Mouse (Mus musculus): Measurements from ENCODE around the gene Atm. TPM values are rescaled to one million over a fixed set of nuclear protein-coding genes. Genes with fewer than 3 reads are reported as not detected.

Atm gene
- 0.06 TPM in 1 of 2 replicates, not detected in the other for polyA plus RNA-seq (2012; ENCODE audit: insufficient read depth, low replicate concordance)

DNA sequence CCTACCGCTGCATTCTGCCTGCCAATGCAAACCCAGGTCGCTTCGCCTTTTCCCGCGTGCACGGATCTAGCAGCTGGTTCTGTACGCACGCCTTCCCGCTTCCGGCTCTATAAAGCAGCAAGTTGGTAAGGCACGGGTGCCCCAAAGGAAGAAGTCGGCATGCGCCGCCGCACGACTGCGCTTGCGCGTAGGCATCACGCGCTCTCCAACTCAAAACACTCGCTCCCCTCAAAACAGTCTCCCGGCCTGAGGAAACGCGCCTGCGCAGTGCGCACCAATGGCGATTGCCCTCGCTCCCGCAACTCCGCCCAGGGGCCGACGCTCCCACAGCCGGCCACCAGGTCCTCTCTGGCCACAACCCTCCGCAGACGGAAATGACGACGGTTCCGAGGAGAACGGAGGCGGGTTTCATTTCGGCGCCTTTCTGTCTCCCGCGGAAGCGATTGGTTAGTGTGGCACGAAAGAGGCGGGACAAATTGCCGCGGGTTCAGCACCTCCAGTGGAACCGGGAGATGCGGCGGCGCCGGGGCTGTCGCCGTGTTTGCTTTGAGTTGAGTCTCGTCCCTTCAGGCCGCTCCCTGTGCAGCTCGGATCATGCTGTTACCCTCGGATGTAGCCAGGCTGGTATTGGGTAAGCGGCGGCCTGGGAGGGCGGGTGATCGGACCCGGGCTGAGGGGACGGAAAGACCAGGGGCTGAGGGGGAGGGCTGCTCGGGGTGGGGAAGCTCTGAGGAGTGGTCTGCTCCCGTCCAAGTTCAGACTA lies at the start of gene Atm, which contains the start of gene Npat:
TSS of gene Atm (minus strand) at position 183 of the 763 bp plus-strand sequence.
TSS of gene Npat (plus strand) at position 490 of the 763 bp plus-strand sequence.
- TF ChIP-seq FLI1 (IDR thresholded peaks at IDR 0.05; ENCODE audit: low read length), result peak; percentile 77; the same call in 1 of the 2 replicates
- no peak for TF ChIP-seq GATA1 (IDR thresholded peaks at IDR 0.05; ENCODE audit: borderline replicate concordance, low read length)
- Histone ChIP-seq H3K27me3 (replicated peaks) (no peaks in the 10 kb centered on the region), H3K4me1 (peaks cover 34% of the 10 kb centered on the region), H3K36me3 (replicated peaks; ENCODE audit: low read length) (peaks cover 14% of the 10 kb centered on the region), H3K9me3 (no peaks in the 10 kb centered on the region), H3K4me3 (replicated peaks) (peak within 1 kb of the TSS; percentile 98)

DNA sequence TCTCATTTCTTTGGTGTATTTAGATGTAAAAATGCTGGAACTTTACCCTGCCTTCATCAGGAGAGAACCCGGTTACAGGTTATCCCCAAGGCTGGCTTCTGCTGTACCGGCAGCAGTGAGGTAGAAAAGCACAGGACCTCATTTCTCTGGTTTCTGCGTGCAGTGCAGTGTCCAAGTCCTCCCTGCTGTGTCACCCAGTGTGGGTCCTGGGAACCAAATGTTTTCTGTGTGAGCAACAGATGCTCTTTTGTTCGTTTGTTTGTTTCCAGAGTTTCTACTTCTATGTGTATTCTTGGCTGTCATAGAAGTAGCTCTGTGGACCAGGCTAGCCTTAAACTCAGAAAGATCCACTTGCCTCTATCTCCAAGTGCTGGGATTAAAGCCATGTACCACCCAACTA lies 45.3 kb upstream of the Atm start:
- Histone ChIP-seq H3K4me3 (replicated peaks) (no peak overlapping the region), H3K4me1 (peaks cover 22% of the 10 kb centered on the region; the same call in 1 of the 2 replicates), H3K9me3 (peaks cover 11% of the 10 kb centered on the region; the same call in 1 of the 2 replicates), H3K36me3 (replicated peaks; ENCODE audit: low read length) (peaks cover 98% of the 10 kb centered on the region), H3K27me3 (replicated peaks) (no peaks in the 10 kb centered on the region)
- TF ChIP-seq FLI1 (IDR thresholded peaks at IDR 0.05; ENCODE audit: low read length) (no peak), GATA1 (IDR thresholded peaks at IDR 0.05; ENCODE audit: borderline replicate concordance, low read length) (no peak)

DNA sequence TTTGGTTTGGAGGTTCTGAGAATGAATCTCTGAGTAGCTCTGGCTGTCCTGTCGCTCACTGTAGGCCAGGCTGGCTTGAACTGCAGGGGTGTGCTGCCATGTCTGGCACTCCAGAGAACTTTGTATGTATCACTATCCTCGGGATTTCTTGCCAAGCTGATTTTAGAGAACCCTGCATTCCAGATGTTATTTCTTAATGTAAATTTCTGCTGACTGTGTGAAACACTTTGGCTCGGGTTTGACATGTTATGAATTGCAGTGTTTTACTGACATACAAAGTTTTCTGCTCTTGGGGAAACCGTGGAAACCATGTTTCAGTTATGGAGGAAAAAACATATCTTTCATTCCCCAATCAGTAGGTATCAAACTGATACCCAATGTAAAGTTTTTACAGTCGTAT lies 39.2 kb upstream of the Atm start:
- Histone ChIP-seq H3K4me3 (replicated peaks) (no peak overlapping the region), H3K9me3 (no peaks in the 10 kb centered on the region), H3K36me3 (replicated peaks; ENCODE audit: low read length) (peaks cover 88% of the 10 kb centered on the region), H3K27me3 (replicated peaks) (no peaks in the 10 kb centered on the region), H3K4me1 (peaks cover 41% of the 10 kb centered on the region)
- no peak for TF ChIP-seq GATA1 (IDR thresholded peaks at IDR 0.05; ENCODE audit: borderline replicate concordance, low read length)
- no peak for TF ChIP-seq FLI1 (IDR thresholded peaks at IDR 0.05; ENCODE audit: low read length)

DNA sequence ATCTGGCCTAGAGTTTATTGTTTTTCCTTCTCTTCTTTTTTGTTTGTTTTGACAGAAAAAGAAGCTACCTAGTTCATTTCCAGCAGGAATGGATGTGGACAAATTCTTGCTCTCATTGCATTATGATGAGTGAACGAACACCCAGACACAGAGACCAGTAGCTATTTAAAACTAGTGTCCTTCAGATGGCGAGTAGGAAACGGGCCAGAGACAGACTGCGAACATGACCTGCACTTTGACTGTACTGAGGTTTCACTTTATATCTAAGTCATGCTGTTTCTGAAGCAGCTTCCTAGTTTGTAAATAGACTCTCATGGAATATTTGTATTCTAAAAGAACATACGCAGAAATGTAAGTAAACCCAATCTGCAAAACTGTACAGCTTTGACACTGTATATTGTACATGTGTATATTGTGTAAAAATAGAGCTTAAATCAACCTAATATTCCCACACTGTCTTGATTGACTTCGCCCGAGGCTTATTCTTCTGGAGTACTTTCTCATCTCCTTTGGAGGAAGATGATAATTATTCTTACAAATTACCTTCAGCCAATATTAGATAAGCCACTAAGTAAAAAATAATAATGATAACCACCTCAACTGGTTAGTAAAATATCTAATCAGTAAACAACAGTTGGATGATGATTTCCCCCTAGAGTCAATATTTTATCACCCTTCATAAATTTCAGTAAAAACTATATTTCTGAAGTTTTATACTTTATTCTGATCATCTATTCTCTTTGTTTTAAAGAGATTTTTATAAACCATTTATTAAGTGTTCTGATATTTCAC lies 36.2 kb upstream of the Atm start:
- H3K27me3 ChIP-seq (replicated peaks), result no peaks in the 10 kb centered on the region
- no peaks in the 10 kb centered on the region for H3K9me3 ChIP-seq
- peak overlapping the region; percentile 74 for H3K4me3 ChIP-seq (replicated peaks)
- peaks cover 53% of the 10 kb centered on the region for H3K4me1 ChIP-seq
- no peak for TF ChIP-seq FLI1 (IDR thresholded peaks at IDR 0.05; ENCODE audit: low read length)
- no peak for TF ChIP-seq GATA1 (IDR thresholded peaks at IDR 0.05; ENCODE audit: borderline replicate concordance, low read length)
- H3K36me3 ChIP-seq (replicated peaks; ENCODE audit: low read length), result peaks cover 86% of the 10 kb centered on the region

DNA sequence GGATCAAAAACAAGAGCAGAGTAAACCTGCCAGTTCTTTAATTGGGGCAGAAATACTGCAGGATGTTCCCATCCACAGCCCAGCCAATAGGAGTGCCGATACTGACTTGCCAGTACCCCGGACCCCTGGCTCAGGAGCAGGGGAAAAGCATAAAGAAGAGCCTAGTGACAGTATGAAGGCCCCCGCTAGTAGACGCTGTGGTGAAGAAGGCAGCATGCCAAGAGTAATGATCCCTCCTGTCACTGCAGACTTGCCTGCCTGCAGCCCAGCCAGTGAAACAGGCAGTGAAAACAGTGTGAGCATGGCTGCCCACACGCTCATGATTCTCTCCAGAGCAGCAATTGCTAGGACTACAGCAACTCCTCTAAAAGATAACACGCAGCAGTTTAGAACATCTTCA lies 34.1 kb upstream of the Atm start:
- Histone ChIP-seq H3K4me1 (peaks cover 49% of the 10 kb centered on the region), H3K9me3 (no peaks in the 10 kb centered on the region), H3K27me3 (replicated peaks) (no peaks in the 10 kb centered on the region), H3K36me3 (replicated peaks; ENCODE audit: low read length) (peaks cover 87% of the 10 kb centered on the region), H3K4me3 (replicated peaks) (peak overlapping the region; percentile 62)
- TF ChIP-seq FLI1 (IDR thresholded peaks at IDR 0.05; ENCODE audit: low read length) (no peak), GATA1 (IDR thresholded peaks at IDR 0.05; ENCODE audit: borderline replicate concordance, low read length) (no peak)

DNA sequence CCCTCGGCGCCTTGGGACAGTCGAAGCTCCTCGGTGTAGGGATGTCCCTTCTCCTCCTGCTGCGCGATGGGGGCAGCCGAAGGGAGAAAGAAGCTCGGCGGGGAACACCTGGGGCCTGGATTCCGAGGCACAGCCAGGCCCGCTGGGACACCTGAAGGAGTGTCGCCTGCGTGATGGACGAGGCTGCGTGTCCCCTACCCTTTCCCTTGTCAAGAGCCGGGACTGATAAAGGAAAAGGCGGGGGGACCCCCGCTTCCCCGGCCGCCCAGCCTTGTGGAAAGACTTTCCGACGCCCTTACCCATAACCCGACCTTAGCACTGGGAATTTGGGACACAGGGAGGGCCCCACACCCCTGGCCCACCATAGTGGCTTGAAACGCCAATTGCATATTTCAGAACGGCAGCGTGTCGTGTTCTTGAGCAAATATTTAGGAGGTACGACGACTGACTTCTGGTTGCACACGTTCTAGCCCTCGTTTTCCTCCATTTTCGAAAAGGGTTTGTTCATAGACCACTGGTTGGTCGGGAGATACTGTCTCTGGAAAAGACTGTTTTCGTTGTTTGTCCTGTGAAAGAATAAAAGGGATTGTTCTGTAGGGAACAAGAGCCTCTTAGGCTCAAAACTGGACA lies 911 bp upstream of the Atm start:
- H3K9me3 ChIP-seq, result no peaks in the 10 kb centered on the region
- peaks cover 34% of the 10 kb centered on the region for H3K4me1 ChIP-seq
- peaks cover 12% of the 10 kb centered on the region for H3K36me3 ChIP-seq (replicated peaks; ENCODE audit: low read length)
- H3K4me3 ChIP-seq (replicated peaks), result peak overlapping the region; percentile 98
- no peaks in the 10 kb centered on the region for H3K27me3 ChIP-seq (replicated peaks)
- TF ChIP-seq FLI1 (IDR thresholded peaks at IDR 0.05; ENCODE audit: low read length), result no peak
- no peak for TF ChIP-seq GATA1 (IDR thresholded peaks at IDR 0.05; ENCODE audit: borderline replicate concordance, low read length)

DNA sequence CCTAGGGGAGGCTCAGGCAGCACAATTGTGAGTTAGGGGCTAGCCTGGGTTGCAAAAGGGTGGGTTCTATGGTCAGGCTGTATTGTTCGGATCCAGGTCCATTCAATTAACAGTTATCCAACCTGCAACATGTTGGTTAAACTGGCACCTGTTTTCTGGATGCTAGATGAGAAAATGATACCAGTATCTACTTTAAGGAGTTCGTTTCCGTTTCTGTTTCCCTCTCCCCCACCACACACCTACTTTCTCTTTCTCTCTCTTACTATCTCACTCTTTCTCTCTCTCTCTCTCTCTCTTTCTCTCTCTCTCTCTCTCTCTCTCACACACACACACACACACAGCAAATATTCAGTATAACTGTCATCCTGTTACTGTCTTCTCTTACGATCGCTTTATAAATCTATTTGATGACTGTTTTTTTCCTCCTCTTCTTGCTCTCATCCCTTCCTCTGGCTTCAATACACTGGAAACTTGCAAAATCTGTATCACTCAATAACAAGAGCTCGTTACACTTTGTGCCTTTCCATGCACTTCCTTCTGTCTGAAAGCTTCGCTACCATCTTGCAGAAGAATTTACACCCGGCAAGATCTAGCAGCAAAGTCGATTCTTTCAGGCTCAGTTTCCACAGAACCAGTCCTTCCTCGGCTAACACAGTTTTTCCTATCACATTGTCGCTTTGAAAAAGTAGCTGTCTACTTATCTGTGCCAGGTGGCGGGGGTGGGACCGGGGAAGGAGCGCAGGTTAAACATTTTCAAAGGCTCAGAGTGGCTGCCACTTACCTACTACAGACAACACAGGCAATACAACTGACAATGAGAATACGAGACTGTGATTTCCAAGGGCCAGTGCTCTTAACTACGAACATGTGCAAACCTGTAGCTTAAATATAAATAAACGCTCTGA lies 872 bp downstream of the Atm start:
- Histone ChIP-seq H3K4me1 (peaks cover 34% of the 10 kb centered on the region), H3K9me3 (no peaks in the 10 kb centered on the region), H3K36me3 (replicated peaks; ENCODE audit: low read length) (peaks cover 22% of the 10 kb centered on the region), H3K27me3 (replicated peaks) (no peaks in the 10 kb centered on the region), H3K4me3 (replicated peaks) (peak overlapping the region; percentile 98)
- TF ChIP-seq FLI1 (IDR thresholded peaks at IDR 0.05; ENCODE audit: low read length) (no peak), GATA1 (IDR thresholded peaks at IDR 0.05; ENCODE audit: borderline replicate concordance, low read length) (no peak)

DNA sequence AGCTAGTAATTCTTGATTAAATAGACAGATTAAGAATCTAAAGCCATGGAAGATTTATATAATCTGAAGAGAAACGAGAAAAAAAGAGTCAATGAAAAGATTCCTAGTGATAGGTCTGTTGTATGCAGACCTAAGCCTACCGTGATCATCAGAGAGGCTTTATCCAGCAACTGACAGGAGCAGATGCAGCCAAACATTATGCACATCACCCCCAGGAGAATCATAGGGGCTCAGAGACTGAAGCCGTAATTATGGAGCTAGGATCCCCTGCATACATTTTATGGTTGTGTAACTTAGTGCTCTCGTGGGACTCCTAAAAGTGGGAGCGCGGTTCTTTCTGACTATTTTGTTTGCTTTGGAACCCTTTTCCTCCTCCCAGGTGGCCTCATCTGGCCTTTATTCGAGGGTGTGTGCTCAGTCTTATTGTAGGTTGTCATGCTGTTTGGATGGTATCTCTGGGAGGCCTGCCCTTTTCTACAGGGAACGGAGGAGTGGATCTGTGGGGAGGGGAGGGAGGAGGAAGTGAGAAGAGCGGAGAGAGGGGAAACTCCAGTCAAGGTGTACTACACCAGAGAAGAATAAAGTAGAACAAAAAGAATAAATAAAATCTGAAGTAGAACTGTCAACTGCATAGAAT lies 19.0 kb downstream of the Atm start:
- Histone ChIP-seq H3K36me3 (replicated peaks; ENCODE audit: low read length) (peaks cover 52% of the 10 kb centered on the region), H3K9me3 (no peaks in the 10 kb centered on the region)
- TF ChIP-seq FLI1 (IDR thresholded peaks at IDR 0.05; ENCODE audit: low read length) (no peak), GATA1 (IDR thresholded peaks at IDR 0.05; ENCODE audit: borderline replicate concordance, low read length) (no peak)

More for the DNA sequence above, 19.0 kb downstream of the Atm start:
- H3K4me3 ChIP-seq (replicated peaks), result no peak overlapping the region
- no peaks in the 10 kb centered on the region for H3K27me3 ChIP-seq (replicated peaks)
- H3K4me1 ChIP-seq, result peaks cover 11% of the 10 kb centered on the region

All from megakaryocyte, embryonic 14.5 days (primary cell).